Comparison of ENCODE assay signal across 8 mouse cellular contexts in the genomic region with DNA sequence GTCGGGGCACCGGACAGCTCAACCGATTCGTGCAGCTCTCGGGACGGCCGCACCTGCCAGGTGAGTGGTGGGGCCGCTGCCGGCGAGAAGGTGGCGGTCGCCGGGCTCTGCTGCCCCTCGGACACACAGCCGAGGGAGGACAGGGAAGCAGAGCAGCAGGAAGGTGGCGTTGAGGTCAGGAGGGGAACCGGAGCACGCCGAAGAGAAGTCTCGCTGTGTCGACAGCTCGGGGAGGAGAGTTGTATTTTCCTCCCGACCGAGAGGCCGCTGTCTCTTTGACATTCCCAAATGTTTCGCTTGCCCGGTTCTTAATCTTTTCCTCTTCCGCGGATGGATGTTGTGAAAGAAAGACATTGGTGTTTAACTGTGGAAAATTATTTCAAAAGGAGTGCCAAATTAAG. TPM values are rescaled to one million over a fixed set of nuclear protein-coding genes. Genes with fewer than 3 reads are reported as not detected.
DNase-seq lines count a peak whose midpoint lies in the region; ATAC-seq and TF ChIP-seq lines count a peak whose summit lies in the region.

No protein-coding gene starts in this region.

- H3K9me3 ChIP-seq in heart, embryonic 14.5 days (ENCODE audit: control insufficient read depth, low read length) = no peaks in the 10 kb centered on the region
- no peaks in the 10 kb centered on the region for H3K9me3 ChIP-seq in G1E (replicated peaks)
- no peaks in the 10 kb centered on the region for H3K9me3 ChIP-seq in limb, embryonic 11.5 days (ENCODE audit: control insufficient read depth, low read length)
- no peaks in the 10 kb centered on the region for H3K9me3 ChIP-seq in midbrain, embryonic 16.5 days (replicated peaks; ENCODE audit: control insufficient read depth, low read length, poor library complexity, severe bottlenecking)

- ATAC-seq in heart, embryonic 14.5 days (ENCODE audit: insufficient number of reproducible peaks, insufficient read depth, low FRiP score, low read depth) = 0 out of 2 replicates have a peak, but pooled peaks have one; percentile 16
- ATAC-seq in G1E (ENCODE audit: extremely low read depth, insufficient number of reproducible peaks, low FRiP score, poor library complexity, severe bottlenecking) = no peak
- ATAC-seq in erythroblast, adult 5-6 weeks (replicated peaks; ENCODE audit: low FRiP score, poor library complexity, severe bottlenecking) = peak; percentile 61
- 0 out of 2 replicates have a peak, but pooled peaks have one; percentile 6 for ATAC-seq in limb, embryonic 11.5 days (ENCODE audit: insufficient number of reproducible peaks, low FRiP score, low TSS enrichment, low read depth)
- ATAC-seq in midbrain, embryonic 16.5 days = no peak; the same call in 1 of the 2 replicates

- no peak for TF ChIP-seq CTCF in G1E (IDR thresholded peaks at IDR 0.05; ENCODE audit: low read depth, low read length)

- H3K36me3 ChIP-seq in heart, embryonic 14.5 days (ENCODE audit: control insufficient read depth, insufficient read depth, low read length) = no peaks in the 10 kb centered on the region
- peaks cover 8% of the 10 kb centered on the region for H3K36me3 ChIP-seq in G1E (replicated peaks)
- no peaks in the 10 kb centered on the region for H3K36me3 ChIP-seq in limb, embryonic 11.5 days (ENCODE audit: control insufficient read depth, insufficient read depth, low read length)
- H3K36me3 ChIP-seq in midbrain, embryonic 16.5 days (ENCODE audit: control insufficient read depth, insufficient read depth, low read length) = no peaks in the 10 kb centered on the region

- DNase-seq in heart, adult 8-10 months (ENCODE audit: low spot score) = no peak
- DNase-seq in G1E (ENCODE audit: low spot score) = peak; percentile 24
- DNase-seq in limb, embryonic 11.5 days (ENCODE audit: low spot score) = no peak
- no peak for DNase-seq in urinary bladder, postnatal 4 days (ENCODE audit: low spot score in 2 of 2)
- DNase-seq in urinary bladder, adult 2 months (ENCODE audit: low spot score) = no peak

- peak overlapping the region; percentile 78 for H3K4me2 ChIP-seq in heart, embryonic 14.5 days (ENCODE audit: low read length)
- H3K4me2 ChIP-seq in limb, embryonic 11.5 days (ENCODE audit: low read depth, severe bottlenecking) = peak overlapping the region; percentile 51
- H3K4me2 ChIP-seq in midbrain, embryonic 16.5 days (ENCODE audit: low read length) = peak overlapping the region; percentile 52

- H3K27ac ChIP-seq in heart, embryonic 14.5 days (replicated peaks in 1 of 2; ENCODE audit: control insufficient read depth in 1 of 2, insufficient read depth in 1 of 2, low read depth in 2 of 2, low read length in 2 of 2) = peak overlapping the region; percentile 95 to 96
- peak overlapping the region; percentile 84 for H3K27ac ChIP-seq in limb, embryonic 11.5 days (replicated peaks; ENCODE audit: low read depth, low read length)
- peak overlapping the region; percentile 97 for H3K27ac ChIP-seq in midbrain, embryonic 16.5 days (ENCODE audit: low read length)

- H3K27me3 ChIP-seq in heart, embryonic 14.5 days (ENCODE audit: control insufficient read depth, insufficient read depth, low read length) = no peaks in the 10 kb centered on the region
- H3K27me3 ChIP-seq in G1E (ENCODE audit: insufficient read depth, low read length) = 0 out of 2 replicates have a peak, but pooled peaks cover 3% of the 10 kb centered on the region
- no peaks in the 10 kb centered on the region for H3K27me3 ChIP-seq in limb, embryonic 11.5 days (ENCODE audit: control insufficient read depth, insufficient read depth, low read length)
- H3K27me3 ChIP-seq in midbrain, embryonic 16.5 days (ENCODE audit: control insufficient read depth, insufficient read depth, low read depth, low read length) = no peaks in the 10 kb centered on the region

- WGBS in heart, embryonic 14.5 days = under 1% methylated on average over 29 of the region's 29 CpGs
- under 1% methylated on average over 27 of the region's 29 CpGs for WGBS in limb, embryonic 11.5 days
- under 1% methylated on average over 27 of the region's 29 CpGs for WGBS in midbrain, embryonic 16.5 days

- H3K9ac ChIP-seq in heart, embryonic 14.5 days (ENCODE audit: low read length) = peak overlapping the region; percentile 97
- H3K9ac ChIP-seq in limb, embryonic 11.5 days (ENCODE audit: low read length) = peak overlapping the region; percentile 95
- peak overlapping the region; percentile 98 for H3K9ac ChIP-seq in midbrain, embryonic 16.5 days (ENCODE audit: low read depth, low read length)

- peaks cover 0 to 9% of the 10 kb centered on the region in 2 experiments; a peak in 1 of 4 replicates for H3K4me1 ChIP-seq in heart, embryonic 14.5 days (ENCODE audit: control insufficient read depth in 2 of 2, insufficient read depth in 2 of 2, low read length in 2 of 2)
- H3K4me1 ChIP-seq in G1E (ENCODE audit: insufficient read depth, low read depth, low read length) = peaks cover 27% of the 10 kb centered on the region
- peaks cover 2% of the 10 kb centered on the region; the same call in 1 of the 2 replicates for H3K4me1 ChIP-seq in limb, embryonic 11.5 days (ENCODE audit: control insufficient read depth, insufficient read depth, low read length)
- peaks cover 21% of the 10 kb centered on the region for H3K4me1 ChIP-seq in midbrain, embryonic 16.5 days (ENCODE audit: control insufficient read depth, insufficient read depth, low read length)

- peak overlapping the region; percentile 100 for H3K4me3 ChIP-seq in heart, embryonic 14.5 days (ENCODE audit: control insufficient read depth in 1 of 2, insufficient read depth in 1 of 2, low read depth in 1 of 2, low read length in 2 of 2)
- H3K4me3 ChIP-seq in G1E (ENCODE audit: low read depth, low read length) = peak overlapping the region; percentile 99
- H3K4me3 ChIP-seq in limb, embryonic 11.5 days (ENCODE audit: low read depth, low read length) = peak overlapping the region; percentile 96
- peak overlapping the region; percentile 98 for H3K4me3 ChIP-seq in midbrain, embryonic 16.5 days (ENCODE audit: low read depth, low read length)

RNA-seq across cellular contexts. Expression of a gene that starts 0.4 kb away (rescaled TPM):
- 22.5 and 24.5 TPM in 2 replicates for polyA plus RNA-seq in heart, embryonic 14.5 days (2014; fragmentation: Nextera tagmentation; extraction: Ambion mirVana)
- 10 to 100 TPM; 45.4 to 55.7 (median 50.9) TPM for total RNA-seq in heart, adult 8-10 months (2022)
- total RNA-seq in G1E (2014; fragmentation: Nextera tagmentation) (45.7 and 48.8 TPM in 2 replicates), G1E (2017) (30.2 and 33.3 TPM in 2 replicates)
- polyA plus RNA-seq in G1E (2012) = 19.9 and 25.8 TPM in 2 replicates
- 7.5 and 7.7 TPM in 2 replicates for total RNA-seq in erythroblast, adult 5-6 weeks (2015; ENCODE audit: low replicate concordance)
- total RNA-seq in erythroblast, adult 5-6 weeks (2017; ENCODE audit: low replicate concordance) = 12.1 and 18.4 TPM in 2 replicates
- 46.0 and 49.4 TPM in 2 replicates for polyA plus RNA-seq in limb, embryonic 11.5 days (2014; fragmentation: Nextera tagmentation; extraction: Ambion mirVana)
- 41.7 and 42.1 TPM in 2 replicates for polyA plus RNA-seq in midbrain, embryonic 16.5 days (2015; fragmentation: Nextera tagmentation; extraction: Ambion mirVana)
- polyA plus RNA-seq in urinary bladder, adult 2 months (2012; rRNA removed) = 22.8 and 23.3 TPM in 2 replicates

RNA-seq across cellular contexts. Expression of a gene that starts 11.3 kb away (rescaled TPM):
- polyA plus RNA-seq in heart, embryonic 14.5 days (2014; fragmentation: Nextera tagmentation; extraction: Ambion mirVana) = 40.7 and 44.7 TPM in 2 replicates
- 10 to 100 TPM; 14.5 to 18.4 (median 16.6) TPM for total RNA-seq in heart, adult 8-10 months (2022)
- total RNA-seq in G1E (2014; fragmentation: Nextera tagmentation) (22.0 and 34.2 TPM in 2 replicates), G1E (2017) (44.5 and 53.0 TPM in 2 replicates)
- polyA plus RNA-seq in G1E (2012) = 63.6 and 71.3 TPM in 2 replicates
- total RNA-seq in erythroblast, adult 5-6 weeks (2015; ENCODE audit: low replicate concordance) = 6.3 and 17.7 TPM in 2 replicates
- 5.5 and 12.5 TPM in 2 replicates for total RNA-seq in erythroblast, adult 5-6 weeks (2017; ENCODE audit: low replicate concordance)
- 87.8 and 93.7 TPM in 2 replicates for polyA plus RNA-seq in limb, embryonic 11.5 days (2014; fragmentation: Nextera tagmentation; extraction: Ambion mirVana)
- 66.8 and 72.4 TPM in 2 replicates for polyA plus RNA-seq in midbrain, embryonic 16.5 days (2015; fragmentation: Nextera tagmentation; extraction: Ambion mirVana)
- 13.9 and 14.7 TPM in 2 replicates for polyA plus RNA-seq in urinary bladder, adult 2 months (2012; rRNA removed)

Comparison
In these comparisons a context has a peak if more than half of its experiments do, and no peak if none do; other contexts are left out.
1. ATAC-seq: peak in heart, embryonic 14.5 days (single experiment), erythroblast, adult 5-6 weeks (single experiment) and limb, embryonic 11.5 days (single experiment); none in G1E (single experiment) and midbrain, embryonic 16.5 days (single experiment).
2. Peak in every context shown above with its lines, with median percentiles within 50 percentile points of each other: H3K27ac ChIP-seq, H3K4me2 ChIP-seq, H3K4me3 ChIP-seq and H3K9ac ChIP-seq.